Mouse (Mus musculus): ENCODE measurements at regions not wholly inside any gene's neighbourhood (a gene's known extent, or its start where the extent isn't known, plus 50 kb on each side); places are given as distances from the start of the nearest gene placed in this dataset.
A peak's percentile ranks its signal among the peaks of the same experiment; 100 is the strongest.

DNA sequence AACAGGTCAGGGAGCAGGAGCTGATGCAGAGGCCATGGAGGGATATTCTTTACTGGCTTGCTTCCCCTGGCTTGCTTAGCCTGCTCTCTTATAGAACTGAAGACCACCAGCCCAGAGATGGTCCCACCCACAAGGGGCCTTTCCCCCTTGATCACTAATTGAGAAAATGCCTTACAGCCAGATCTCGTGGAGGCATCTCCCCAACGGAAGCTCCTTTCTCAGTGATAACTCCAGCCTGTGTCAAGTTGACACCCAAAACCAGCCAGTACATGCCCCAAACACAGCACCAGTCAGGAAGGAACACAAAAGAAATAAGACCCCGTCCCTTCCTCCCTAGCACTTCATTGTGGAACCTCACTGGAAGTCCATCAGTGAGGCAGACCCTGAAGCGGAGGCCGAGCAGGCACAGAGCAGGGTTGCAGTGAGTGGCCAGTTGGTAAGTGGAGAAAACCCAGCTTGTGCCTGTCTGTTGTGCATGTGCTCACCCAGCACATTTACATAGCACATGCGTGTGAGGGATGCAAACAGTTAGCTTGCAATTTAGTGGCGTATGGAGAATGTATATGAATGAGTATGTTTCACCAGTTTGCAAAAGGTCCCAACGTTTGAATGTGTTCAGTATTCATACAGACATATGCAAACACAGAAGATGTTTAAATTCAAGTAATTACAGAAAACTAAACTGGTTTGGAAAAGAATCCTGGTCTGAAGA lies 114.5 kb upstream of the Tspan2 start:
- WGBS: 69% methylated on average over 8 of the region's 8 CpGs
- H3K4me3 ChIP-seq: no peak overlapping the region
- DNase-seq (ENCODE audit: extremely low spot score, low spot score): no peak

DNA sequence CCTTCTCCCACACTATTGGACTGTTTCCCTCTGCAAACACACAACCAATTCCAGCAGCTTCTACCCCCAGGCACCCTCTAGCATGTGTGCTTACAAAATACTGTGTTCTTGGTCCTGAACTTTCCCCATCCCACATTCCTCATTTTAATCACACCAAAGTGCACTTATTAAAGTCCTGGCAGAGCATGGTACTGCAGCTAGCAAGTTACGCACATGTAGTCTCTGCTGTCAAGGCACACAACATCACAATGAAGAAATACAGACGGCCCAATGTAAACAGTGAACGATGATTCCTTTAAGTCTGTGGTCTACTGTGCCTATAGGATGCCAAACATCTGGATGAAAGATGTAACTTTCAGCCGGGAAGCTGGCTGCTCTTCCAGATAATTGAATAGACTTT lies 98.3 kb upstream of the Tspan2 start:
- Histone ChIP-seq H3K4me1 (no peaks in the 10 kb centered on the region), H3K9me3 (no peaks in the 10 kb centered on the region), H3K27me3 (ENCODE audit: poor library complexity, severe bottlenecking) (no peaks in the 10 kb centered on the region), H3K36me3 (replicated peaks) (no peaks in the 10 kb centered on the region), H3K27ac (no peak overlapping the region), H3K4me3 (no peak overlapping the region)
- 86% methylated on average over 4 of the region's 4 CpGs for WGBS
- DNase-seq (ENCODE audit: extremely low spot score, low spot score): no peak

More for the DNA sequence above, 114.5 kb upstream of the Tspan2 start:
- H3K4me1 ChIP-seq: no peaks in the 10 kb centered on the region
- no peaks in the 10 kb centered on the region for H3K9me3 ChIP-seq
- H3K27ac ChIP-seq: no peak overlapping the region
- H3K36me3 ChIP-seq (replicated peaks): no peaks in the 10 kb centered on the region
- no peaks in the 10 kb centered on the region for H3K27me3 ChIP-seq (ENCODE audit: poor library complexity, severe bottlenecking)

- no peak for DNase-seq (ENCODE audit: extremely low spot score, low spot score)
- H3K4me1 ChIP-seq: no peaks in the 10 kb centered on the region
- H3K9me3 ChIP-seq: no peaks in the 10 kb centered on the region
- H3K36me3 ChIP-seq (replicated peaks): no peaks in the 10 kb centered on the region
- no peak overlapping the region for H3K4me3 ChIP-seq
- no peaks in the 10 kb centered on the region for H3K27me3 ChIP-seq (ENCODE audit: poor library complexity, severe bottlenecking)
- 83% methylated on average over 4 of the region's 4 CpGs for WGBS
- no peak overlapping the region for H3K27ac ChIP-seq
Measured at GRCm38 (mm10) chr3:102636674-102637073, 97.7 kb upstream of the Tspan2 start.

DNA sequence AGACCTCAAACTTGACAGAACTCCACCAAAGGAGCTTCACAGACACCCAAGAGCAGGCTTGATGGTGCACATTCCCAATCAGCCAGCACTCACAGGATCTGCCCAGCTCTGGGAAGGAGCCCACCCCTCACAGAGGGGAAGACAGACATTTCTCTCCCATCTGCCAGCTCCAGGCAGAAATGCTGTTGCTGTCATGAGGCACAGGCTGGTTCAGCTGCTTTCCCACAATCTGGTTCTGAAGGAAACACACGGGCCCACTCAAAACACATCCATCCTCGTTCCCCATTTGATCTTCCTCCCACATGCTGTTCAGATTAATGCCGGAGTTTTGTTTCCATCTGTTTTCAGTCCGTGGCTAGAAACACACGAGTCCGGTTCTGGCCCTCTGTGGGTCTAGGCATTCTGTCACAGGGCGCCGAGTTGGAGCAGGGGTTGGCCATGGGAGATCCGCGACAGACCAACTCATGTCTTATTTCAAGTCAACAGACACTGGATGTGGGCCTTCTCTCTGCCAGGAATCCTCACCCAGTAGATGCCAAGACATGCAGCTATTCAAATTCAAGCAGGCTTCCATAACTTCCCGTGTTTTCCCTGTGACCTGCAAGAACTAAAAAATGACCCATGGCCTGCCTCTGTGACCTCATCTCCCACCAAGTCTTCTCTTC lies 89.9 kb upstream of the Tspan2 start:
- Histone ChIP-seq H3K4me3 (no peak overlapping the region), H3K4me1 (no peaks in the 10 kb centered on the region), H3K27ac (no peak overlapping the region), H3K27me3 (ENCODE audit: poor library complexity, severe bottlenecking) (no peaks in the 10 kb centered on the region), H3K36me3 (replicated peaks) (no peaks in the 10 kb centered on the region), H3K9me3 (no peaks in the 10 kb centered on the region)
- no peak for DNase-seq (ENCODE audit: extremely low spot score, low spot score)
- 75% methylated on average over 11 of the region's 11 CpGs for WGBS

DNA sequence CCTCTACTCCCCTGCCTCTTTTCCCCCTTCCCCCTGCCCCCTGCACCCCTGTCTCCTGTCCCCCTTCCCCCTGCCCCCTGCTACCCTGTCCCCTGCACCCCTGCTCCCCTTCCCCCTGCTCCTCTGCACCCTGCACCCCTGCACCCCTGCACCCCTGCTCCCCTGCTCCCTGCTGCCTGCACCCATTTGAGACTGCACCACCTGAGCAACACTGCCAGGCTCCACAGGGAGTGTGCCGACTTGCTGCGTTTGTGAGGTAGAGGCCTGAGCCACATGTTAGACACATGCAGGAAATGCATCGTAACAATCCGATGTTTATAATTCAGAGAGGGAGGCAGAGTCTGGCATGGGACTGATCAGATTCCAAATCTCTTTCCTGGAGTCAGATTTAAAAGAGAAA lies 85.9 kb upstream of the Tspan2 start:
- H3K27me3 ChIP-seq (ENCODE audit: poor library complexity, severe bottlenecking): no peaks in the 10 kb centered on the region
- no peak for DNase-seq (ENCODE audit: extremely low spot score, low spot score)
- WGBS: 77% methylated on average over 4 of the region's 4 CpGs
- no peak overlapping the region for H3K4me3 ChIP-seq
- no peaks in the 10 kb centered on the region for H3K36me3 ChIP-seq (replicated peaks)
- H3K9me3 ChIP-seq: no peaks in the 10 kb centered on the region
- H3K27ac ChIP-seq: 0 out of 2 replicates have a peak overlapping the region, but pooled peaks have one; percentile 30
- no peaks in the 10 kb centered on the region for H3K4me1 ChIP-seq

GRCm38 (mm10) chr3:102654962-102655361 lies 79.4 kb upstream of the Tspan2 start:
- 87% methylated on average over 10 of the region's 10 CpGs for WGBS
- no peak for DNase-seq (ENCODE audit: extremely low spot score, low spot score)
- H3K4me3 ChIP-seq: no peak overlapping the region
- peaks cover 15% of the 10 kb centered on the region; the same call in 1 of the 2 replicates for H3K4me1 ChIP-seq
- no peaks in the 10 kb centered on the region for H3K9me3 ChIP-seq
- no peaks in the 10 kb centered on the region for H3K36me3 ChIP-seq (replicated peaks)
- H3K27me3 ChIP-seq (ENCODE audit: poor library complexity, severe bottlenecking): no peaks in the 10 kb centered on the region
- no peak overlapping the region for H3K27ac ChIP-seq

GRCm38 (mm10) chr3:102657116-102657515 lies 77.2 kb upstream of the Tspan2 start:
- peaks cover 15% of the 10 kb centered on the region; the same call in 1 of the 2 replicates for H3K4me1 ChIP-seq
- H3K4me3 ChIP-seq: no peak overlapping the region
- H3K27me3 ChIP-seq (ENCODE audit: poor library complexity, severe bottlenecking): no peaks in the 10 kb centered on the region
- WGBS: 71% methylated on average over 7 of the region's 7 CpGs
- no peaks in the 10 kb centered on the region for H3K9me3 ChIP-seq
- no peaks in the 10 kb centered on the region for H3K36me3 ChIP-seq (replicated peaks)
- no peak for DNase-seq (ENCODE audit: extremely low spot score, low spot score)
- no peak overlapping the region for H3K27ac ChIP-seq

DNA sequence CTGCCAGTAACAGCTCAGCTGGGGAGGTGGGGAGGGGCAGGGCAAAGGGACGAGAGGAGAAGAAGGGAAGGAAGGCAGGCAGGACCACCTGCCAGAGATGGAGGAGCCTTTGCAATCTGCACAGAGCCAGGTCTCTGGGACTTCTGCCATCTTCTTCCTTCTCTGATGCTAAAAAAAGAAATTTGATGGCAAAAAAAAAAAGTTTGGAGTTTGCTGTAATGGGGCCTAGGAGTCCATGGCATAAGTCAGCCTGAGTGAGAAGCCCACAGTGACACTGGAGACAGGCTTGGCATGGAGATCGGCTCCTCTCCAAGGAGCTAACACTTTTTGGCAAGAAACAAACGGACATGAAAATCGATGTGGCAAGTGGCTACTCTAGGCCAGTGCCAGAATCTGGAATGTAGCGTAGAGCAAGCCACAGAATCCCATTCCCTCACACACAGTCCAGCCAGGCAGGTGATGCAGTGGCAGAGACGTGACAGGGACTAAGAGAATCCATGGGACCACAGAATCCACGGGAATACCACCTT lies 76.7 kb upstream of the Tspan2 start:
- H3K4me3 ChIP-seq: no peak overlapping the region
- WGBS: 83% methylated on average over 7 of the region's 7 CpGs
- H3K4me1 ChIP-seq: peaks cover 15% of the 10 kb centered on the region; the same call in 1 of the 2 replicates
- no peak for DNase-seq (ENCODE audit: extremely low spot score, low spot score)
- H3K36me3 ChIP-seq (replicated peaks): no peaks in the 10 kb centered on the region
- H3K9me3 ChIP-seq: no peaks in the 10 kb centered on the region
- H3K27me3 ChIP-seq (ENCODE audit: poor library complexity, severe bottlenecking): no peaks in the 10 kb centered on the region
- H3K27ac ChIP-seq: no peak overlapping the region

DNA sequence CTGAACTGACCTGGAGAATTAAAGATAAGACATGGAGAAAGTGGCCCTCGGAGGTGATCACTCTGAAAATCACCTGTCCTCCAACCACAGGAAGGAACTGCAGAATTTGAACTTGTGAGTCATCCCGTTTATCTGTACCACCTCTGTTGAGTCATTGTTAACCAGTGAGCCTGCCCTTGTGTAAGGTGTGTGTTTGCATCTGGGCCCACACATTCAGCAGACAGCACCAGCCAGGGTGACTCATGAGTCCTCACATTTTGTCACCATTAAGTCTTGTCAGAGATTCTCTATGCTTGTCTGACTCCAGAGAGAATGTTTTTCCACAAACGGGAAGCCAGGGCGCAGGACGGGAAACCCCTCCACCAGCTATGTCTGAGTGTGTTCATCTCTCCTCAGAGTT lies 75.0 kb upstream of the Tspan2 start:
- H3K27ac ChIP-seq: no peak overlapping the region
- peaks cover 15% of the 10 kb centered on the region; the same call in 1 of the 2 replicates for H3K4me1 ChIP-seq
- H3K9me3 ChIP-seq: no peaks in the 10 kb centered on the region
- H3K36me3 ChIP-seq (replicated peaks): no peaks in the 10 kb centered on the region
- H3K27me3 ChIP-seq (ENCODE audit: poor library complexity, severe bottlenecking): no peaks in the 10 kb centered on the region
- DNase-seq (ENCODE audit: extremely low spot score, low spot score): no peak
- H3K4me3 ChIP-seq: no peak overlapping the region
- 90% methylated on average over 5 of the region's 5 CpGs for WGBS

DNA sequence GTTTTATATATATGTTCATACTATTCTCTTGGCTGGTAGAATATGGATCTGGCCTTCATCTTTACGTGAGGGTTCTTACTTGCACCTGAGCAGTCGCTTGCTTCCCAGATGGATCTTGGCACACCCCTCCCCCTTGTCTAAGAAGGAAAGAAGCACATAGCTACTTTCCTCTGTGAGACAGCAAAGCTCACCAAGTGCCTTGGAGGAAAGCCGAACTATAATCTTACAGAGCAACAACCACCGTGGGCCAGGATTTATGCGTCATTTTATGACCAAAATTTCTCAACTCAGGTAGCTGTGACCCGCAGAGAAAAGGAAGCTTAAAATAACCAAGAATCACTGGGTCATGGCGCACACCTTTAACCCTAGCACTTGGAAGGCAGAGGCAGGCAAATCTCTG lies 73.0 kb upstream of the Tspan2 start:
- Histone ChIP-seq H3K9me3 (no peaks in the 10 kb centered on the region), H3K36me3 (replicated peaks) (no peaks in the 10 kb centered on the region), H3K4me1 (peaks cover 11% of the 10 kb centered on the region; the same call in 1 of the 2 replicates), H3K27ac (no peak overlapping the region), H3K4me3 (no peak overlapping the region), H3K27me3 (ENCODE audit: poor library complexity, severe bottlenecking) (no peaks in the 10 kb centered on the region)
- no peak for DNase-seq (ENCODE audit: extremely low spot score, low spot score)
- 94% methylated on average over 7 of the region's 7 CpGs for WGBS

DNA sequence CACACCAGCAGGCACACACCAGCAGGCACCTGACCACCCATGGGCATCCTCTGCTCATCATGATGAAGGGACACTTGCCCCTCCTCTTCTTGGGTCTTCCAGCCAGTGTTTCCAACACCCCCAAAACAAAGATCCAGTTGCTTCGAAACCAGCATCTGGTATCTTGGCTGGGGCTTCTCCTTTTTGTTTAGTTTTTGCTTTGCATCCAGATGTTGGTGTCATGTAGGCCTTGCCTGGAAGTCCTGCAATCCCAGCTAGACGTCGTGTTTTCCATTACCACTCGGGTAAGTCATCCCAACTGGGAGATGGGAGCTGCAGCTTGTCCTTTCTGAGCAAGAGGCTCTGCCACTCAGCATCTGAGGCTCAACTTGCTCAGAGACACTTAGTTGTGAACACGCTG lies 70.6 kb upstream of the Tspan2 start:
- 91% methylated on average over 5 of the region's 5 CpGs for whole genome bisulfite sequencing
- H3K4me1 ChIP-seq: no peaks in the 10 kb centered on the region
- DNase-seq (ENCODE audit: extremely low spot score, low spot score): no peak

DNA sequence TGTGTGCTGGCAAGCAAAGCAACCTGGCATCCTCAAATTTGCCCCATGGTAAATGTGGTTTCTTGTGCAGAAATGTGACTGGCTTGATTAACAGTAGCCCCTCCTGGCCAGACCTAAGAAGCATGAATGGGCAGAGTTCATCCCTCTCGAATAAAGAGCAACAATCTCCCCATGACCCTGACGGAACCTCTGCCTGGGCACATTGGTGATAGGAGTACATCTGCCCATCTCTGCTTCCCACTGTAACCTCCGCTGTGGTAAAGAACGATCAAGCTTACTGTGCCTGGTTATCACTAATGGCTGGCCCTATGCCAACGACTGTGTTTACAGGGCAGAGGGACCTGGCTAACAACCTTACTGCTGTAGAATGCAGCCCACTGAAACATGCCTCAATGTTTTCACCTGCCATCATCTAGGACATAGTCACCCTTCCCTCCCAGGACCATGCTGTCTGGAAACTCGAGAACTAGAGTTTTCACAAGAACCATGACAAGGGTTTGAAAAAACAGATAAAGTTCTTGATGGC lies 69.6 kb upstream of the Tspan2 start:
- no peaks in the 10 kb centered on the region for H3K27me3 ChIP-seq (ENCODE audit: poor library complexity, severe bottlenecking)
- no peak overlapping the region for H3K4me3 ChIP-seq
- no peak for DNase-seq (ENCODE audit: extremely low spot score, low spot score)
- 90% methylated on average over 6 of the region's 6 CpGs for WGBS
- no peaks in the 10 kb centered on the region for H3K9me3 ChIP-seq
- no peaks in the 10 kb centered on the region for H3K4me1 ChIP-seq
- H3K27ac ChIP-seq: no peak overlapping the region
- H3K36me3 ChIP-seq (replicated peaks): no peaks in the 10 kb centered on the region

More for the DNA sequence above, 70.6 kb upstream of the Tspan2 start:
- Histone ChIP-seq H3K4me3 (no peak overlapping the region), H3K9me3 (no peaks in the 10 kb centered on the region), H3K27me3 (ENCODE audit: poor library complexity, severe bottlenecking) (no peaks in the 10 kb centered on the region), H3K27ac (no peak overlapping the region), H3K36me3 (replicated peaks) (no peaks in the 10 kb centered on the region)

DNA sequence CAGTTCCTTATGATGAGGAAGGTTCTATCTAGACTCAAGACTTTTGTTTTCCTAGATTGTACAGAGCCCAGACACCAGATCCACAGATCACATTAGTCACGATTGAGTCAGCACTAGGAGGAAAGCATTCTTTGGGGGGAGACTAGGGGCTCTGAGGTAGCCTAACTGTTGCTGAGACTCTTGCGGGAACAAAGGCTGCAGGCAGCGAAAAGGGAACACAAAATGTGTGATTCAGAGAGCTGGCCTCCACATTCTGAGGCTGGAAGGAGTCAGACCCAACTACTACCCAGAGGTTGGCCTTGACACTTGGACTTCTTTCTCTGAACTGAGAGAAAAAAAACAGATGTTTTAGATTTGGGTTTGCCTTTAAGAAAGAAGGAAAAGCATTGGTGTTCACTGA lies 66.5 kb upstream of the Tspan2 start:
- Histone ChIP-seq H3K27me3 (ENCODE audit: poor library complexity, severe bottlenecking) (no peaks in the 10 kb centered on the region), H3K4me1 (no peaks in the 10 kb centered on the region), H3K4me3 (no peak overlapping the region), H3K9me3 (no peaks in the 10 kb centered on the region), H3K27ac (no peak overlapping the region), H3K36me3 (replicated peaks) (no peaks in the 10 kb centered on the region)
- no peak for DNase-seq (ENCODE audit: extremely low spot score, low spot score)
- WGBS: 87% methylated on average over 3 of the region's 3 CpGs
